Mouse (Mus musculus) erythroblast, embryonic 14.5 days (primary cell): ENCODE data around the gene Miip.

ENCODE experiments used
- GATA1 ChIP-seq: IDR thresholded peaks from 2 replicates; pipeline ENCODE4 v1.6.1; 2012; ENCODE audit warnings: low read length, inconsistent platforms, mixed read lengths
- TAL1 ChIP-seq: IDR thresholded peaks from 3 replicates; pipeline ENCODE4 v1.6.1; 2012; ENCODE audit warnings: low read length, inconsistent platforms, mixed read lengths

- no peak for TF ChIP-seq TAL1
- TF ChIP-seq GATA1, result no peak
Measured at GRCm38 (mm10) chr4:147887277-147887676, 18.7 kb upstream of the Miip start.
